Mouse (Mus musculus): Measurements from ENCODE around the gene Lst1. TPM values are rescaled to one million over a fixed set of nuclear protein-coding genes. Genes with fewer than 3 reads are reported as not detected.

The Lst1 gene
- total and polyA plus RNA-seq, 2 experiments from 2014 or later: 7.8 to 26.7 TPM

GRCm38 (mm10) chr17:35157254-35157653 lies 31.0 kb downstream of the Lst1 start:
- Histone ChIP-seq H3K9me3 (ENCODE audit: low read length) (no peaks in the 10 kb centered on the region), H3K36me3 (ENCODE audit: insufficient read depth, low read length) (peaks cover 99% of the 10 kb centered on the region), H3K27me3 (ENCODE audit: insufficient read depth, low read length) (no peaks in the 10 kb centered on the region), H3K9ac (replicated peaks; ENCODE audit: low read length, poor library complexity, severe bottlenecking) (no peak overlapping the region), H3K4me3 (ENCODE audit: low read depth, low read length) (no peak overlapping the region), H3K4me1 (ENCODE audit: insufficient read depth, low read length) (peaks cover 3% of the 10 kb centered on the region; the same call in 1 of the 2 replicates), H3K4me2 (ENCODE audit: low read depth, low read length, poor library complexity, severe bottlenecking) (no peak overlapping the region), H3K27ac (ENCODE audit: low read depth, low read length) (no peak overlapping the region)
- ATAC-seq (ENCODE audit: low FRiP score): no peak
- DNase-seq (ENCODE audit: low spot score): no peak
- 94% methylated on average over 8 of the region's 8 CpGs for WGBS
- TF ChIP-seq CTCF (IDR thresholded peaks at IDR 0.05): no peak

- ATAC-seq (ENCODE audit: low FRiP score) (no peak), DNase-seq (ENCODE audit: low spot score) (no peak)
- WGBS: 91% methylated on average over 33 of the region's 33 CpGs
- no peaks in the 10 kb centered on the region for H3K27me3 ChIP-seq (ENCODE audit: insufficient read depth, low read length)
- peaks cover 97% of the 10 kb centered on the region for H3K36me3 ChIP-seq (ENCODE audit: insufficient read depth, low read length)
- no peak overlapping the region for H3K27ac ChIP-seq (ENCODE audit: low read depth, low read length)
- TF ChIP-seq CTCF (IDR thresholded peaks at IDR 0.05): no peak
- no peaks in the 10 kb centered on the region for H3K9me3 ChIP-seq (ENCODE audit: low read length)
- no peak overlapping the region for H3K4me3 ChIP-seq (ENCODE audit: low read depth, low read length)
- H3K4me2 ChIP-seq (ENCODE audit: low read depth, low read length, poor library complexity, severe bottlenecking): no peak overlapping the region
- H3K9ac ChIP-seq (replicated peaks; ENCODE audit: low read length, poor library complexity, severe bottlenecking): no peak overlapping the region
- H3K4me1 ChIP-seq (ENCODE audit: insufficient read depth, low read length): no peaks in the 10 kb centered on the region
These were observed 31.6 kb downstream of the Lst1 start for GRCm38 (mm10) chr17:35156461-35157200.

GRCm38 (mm10) chr17:35155451-35155850 lies 32.8 kb downstream of the Lst1 start:
- no peak overlapping the region for H3K27ac ChIP-seq (ENCODE audit: low read depth, low read length)

DNA sequence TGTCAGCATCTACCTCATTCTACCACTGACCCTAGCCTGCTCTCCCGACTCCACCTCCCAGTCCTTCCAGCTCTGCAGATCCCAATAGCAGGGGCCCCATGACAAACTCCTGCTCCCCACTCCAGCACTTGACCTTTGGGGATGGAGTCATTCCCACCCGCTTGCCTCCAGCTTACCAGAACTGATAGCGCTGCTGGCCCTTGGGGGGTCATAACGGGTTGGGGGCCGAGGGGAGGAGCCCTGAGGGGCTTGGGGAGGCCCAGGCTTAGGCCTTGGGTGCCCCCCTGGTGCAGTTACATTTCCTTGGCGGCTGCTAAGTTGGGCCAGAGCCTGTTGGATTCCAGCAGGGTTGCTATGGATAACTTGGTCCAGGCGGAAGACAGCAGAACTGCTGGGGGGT lies 33.6 kb downstream of the Lst1 start:
- Histone ChIP-seq H3K27me3 (ENCODE audit: insufficient read depth, low read length) (no peaks in the 10 kb centered on the region), H3K4me1 (ENCODE audit: insufficient read depth, low read length) (no peaks in the 10 kb centered on the region), H3K9ac (replicated peaks; ENCODE audit: low read length, poor library complexity, severe bottlenecking) (no peak overlapping the region), H3K36me3 (ENCODE audit: insufficient read depth, low read length) (peaks cover 93% of the 10 kb centered on the region), H3K27ac (ENCODE audit: low read depth, low read length) (no peak overlapping the region), H3K4me2 (ENCODE audit: low read depth, low read length, poor library complexity, severe bottlenecking) (no peak overlapping the region), H3K9me3 (ENCODE audit: low read length) (no peaks in the 10 kb centered on the region), H3K4me3 (ENCODE audit: low read depth, low read length) (no peak overlapping the region)
- no peak for TF ChIP-seq CTCF (IDR thresholded peaks at IDR 0.05)
- 71% methylated on average over 7 of the region's 7 CpGs for WGBS
- ATAC-seq (ENCODE audit: low FRiP score): no peak
- no peak for DNase-seq (ENCODE audit: low spot score)

More at GRCm38 (mm10) chr17:35155451-35155850, 32.8 kb downstream of the Lst1 start:
- no peak overlapping the region for H3K9ac ChIP-seq (replicated peaks; ENCODE audit: low read length, poor library complexity, severe bottlenecking)
- no peak overlapping the region for H3K4me2 ChIP-seq (ENCODE audit: low read depth, low read length, poor library complexity, severe bottlenecking)
- peaks cover 93% of the 10 kb centered on the region for H3K36me3 ChIP-seq (ENCODE audit: insufficient read depth, low read length)
- TF ChIP-seq CTCF (IDR thresholded peaks at IDR 0.05): no peak
- no peaks in the 10 kb centered on the region for H3K4me1 ChIP-seq (ENCODE audit: insufficient read depth, low read length)
- DNase-seq (ENCODE audit: low spot score) (no peak), ATAC-seq (ENCODE audit: low FRiP score) (no peak)
- whole genome bisulfite sequencing: 93% methylated on average over 12 of the region's 12 CpGs
- H3K27me3 ChIP-seq (ENCODE audit: insufficient read depth, low read length): no peaks in the 10 kb centered on the region
- no peaks in the 10 kb centered on the region for H3K9me3 ChIP-seq (ENCODE audit: low read length)
- no peak overlapping the region for H3K4me3 ChIP-seq (ENCODE audit: low read depth, low read length)

DNA sequence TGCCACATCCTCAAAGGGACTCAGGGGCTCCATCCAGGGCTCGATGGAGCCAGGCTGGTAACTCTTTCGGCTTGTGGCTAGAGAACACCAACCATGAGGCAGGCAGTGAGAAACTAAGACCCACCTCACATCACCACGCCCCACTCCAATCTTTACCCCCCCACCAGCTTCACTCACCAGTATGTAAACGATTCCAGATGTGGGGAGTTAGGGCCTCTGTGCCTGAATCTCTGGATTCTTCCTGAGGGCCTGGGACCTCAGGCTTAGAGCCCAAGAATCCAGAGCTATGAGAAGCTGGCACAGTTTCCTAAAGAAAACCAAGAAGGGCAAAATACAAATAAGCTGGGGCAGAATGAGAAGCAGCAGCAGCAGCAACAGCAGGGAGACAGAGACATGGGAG lies 34.3 kb downstream of the Lst1 start:
- H3K4me2 ChIP-seq (ENCODE audit: low read depth, low read length, poor library complexity, severe bottlenecking): no peak overlapping the region
- no peaks in the 10 kb centered on the region for H3K27me3 ChIP-seq (ENCODE audit: insufficient read depth, low read length)
- H3K4me3 ChIP-seq (ENCODE audit: low read depth, low read length): no peak overlapping the region
- peaks cover 93% of the 10 kb centered on the region for H3K36me3 ChIP-seq (ENCODE audit: insufficient read depth, low read length)
- no peaks in the 10 kb centered on the region for H3K4me1 ChIP-seq (ENCODE audit: insufficient read depth, low read length)
- TF ChIP-seq CTCF (IDR thresholded peaks at IDR 0.05): no peak
- ATAC-seq (ENCODE audit: low FRiP score) (no peak), DNase-seq (ENCODE audit: low spot score) (no peak)
- H3K9me3 ChIP-seq (ENCODE audit: low read length): no peaks in the 10 kb centered on the region
- 90% methylated on average over 4 of the region's 4 CpGs for WGBS
- no peak overlapping the region for H3K9ac ChIP-seq (replicated peaks; ENCODE audit: low read length, poor library complexity, severe bottlenecking)
- H3K27ac ChIP-seq (ENCODE audit: low read depth, low read length): no peak overlapping the region

DNA sequence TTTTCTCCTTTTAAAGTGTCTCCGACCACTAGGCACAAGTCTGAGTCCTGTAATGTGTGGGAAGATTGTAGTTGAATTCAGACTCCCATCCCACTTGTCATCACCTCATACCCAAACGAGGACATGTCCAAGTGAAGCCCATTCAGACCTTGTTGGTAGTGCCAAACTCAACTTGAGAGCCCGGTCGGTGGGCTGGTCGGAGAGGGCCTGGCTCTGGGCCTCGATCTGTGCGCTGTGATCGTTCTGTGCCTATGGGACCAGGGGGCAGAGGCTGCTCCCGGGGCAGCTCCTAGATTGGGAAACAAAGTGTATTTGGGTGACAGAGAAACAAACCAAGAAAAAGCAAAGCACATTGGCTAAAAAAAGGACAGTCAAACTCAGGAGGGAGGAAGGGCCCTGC lies 35.2 kb downstream of the Lst1 start:
- DNase-seq (ENCODE audit: low spot score) (no peak), ATAC-seq (ENCODE audit: low FRiP score) (no peak)
- Histone ChIP-seq H3K4me2 (ENCODE audit: low read depth, low read length, poor library complexity, severe bottlenecking) (no peak overlapping the region), H3K4me3 (ENCODE audit: low read depth, low read length) (no peak overlapping the region), H3K27me3 (ENCODE audit: insufficient read depth, low read length) (no peaks in the 10 kb centered on the region), H3K9ac (replicated peaks; ENCODE audit: low read length, poor library complexity, severe bottlenecking) (no peak overlapping the region), H3K9me3 (ENCODE audit: low read length) (no peaks in the 10 kb centered on the region), H3K4me1 (ENCODE audit: insufficient read depth, low read length) (no peaks in the 10 kb centered on the region), H3K36me3 (ENCODE audit: insufficient read depth, low read length) (peaks cover 85% of the 10 kb centered on the region), H3K27ac (ENCODE audit: low read depth, low read length) (no peak overlapping the region)
- WGBS: 87% methylated on average over 9 of the region's 9 CpGs
- no peak for TF ChIP-seq CTCF (IDR thresholded peaks at IDR 0.05)
